Mouse (Mus musculus): Measurements from ENCODE around the gene Dock2.

GRCm38 (mm10) chr11:34193658-34194057, 590.0 kb downstream of the Dock2 start:
- TF ChIP-seq CTCF (IDR thresholded peaks at IDR 0.05; ENCODE audit: low read depth), result no peak
- TF ChIP-seq EP300 (IDR thresholded peaks at IDR 0.05; ENCODE audit: low read depth), result no peak
